Mouse (Mus musculus) midbrain, postnatal 0 days (tissue): ENCODE results near the gene 5730480H06Rik. TPM values are rescaled to one million over a fixed set of nuclear protein-coding genes. Genes with fewer than 3 reads are reported as not detected.

Source experiments
- ATAC-seq: fragments of 200-750 bp; cut with Nextera tagmentation; 2 replicates; pipeline ENCODE4 v1.8.0; 2017; ENCODE audit warnings: moderate number of reproducible peaks, mild to moderate bottlenecking, moderate TSS enrichment, moderate library complexity; ENCODE audit not compliant: low FRiP score
- DNase-seq: peaks from one replicate; pipeline ENCODE4 v3.0.0-alpha.2; 2015; ENCODE audit warnings: low spot score
- H3K27ac ChIP-seq: fragments of 300-500 bp; sonication (generic); 2 replicates; pipeline ENCODE4 v1.5.1; 2014; ENCODE audit warnings: low read depth, mild to moderate bottlenecking, low read length, mixed read lengths
- H3K27me3 ChIP-seq: fragments of 300-500 bp; sonication (generic); 2 replicates; pipeline ENCODE4 v1.6.1; 2014; ENCODE audit warnings: low read length, control low read depth, mixed read lengths; ENCODE audit not compliant: insufficient read depth
- H3K36me3 ChIP-seq: fragments of 300-500 bp; sonication (generic); 2 replicates; pipeline ENCODE4 v1.6.1; 2014; ENCODE audit warnings: low read length, control low read depth, mixed read lengths; ENCODE audit not compliant: insufficient read depth
- H3K4me1 ChIP-seq: fragments of 300-500 bp; sonication (generic); 2 replicates; pipeline ENCODE4 v1.6.1; 2014; ENCODE audit warnings: mild to moderate bottlenecking, control low read depth, antibody characterized with exemption, low read length, mixed read lengths; ENCODE audit not compliant: insufficient read depth
- H3K4me2 ChIP-seq: fragments of 300-500 bp; sonication (generic); 2 replicates; pipeline ENCODE4 v1.6.1; 2014; ENCODE audit warnings: low read depth, mild to moderate bottlenecking, low read length, mixed read lengths; ENCODE audit not compliant: poor library complexity, severe bottlenecking
- H3K4me3 ChIP-seq: fragments of 300-500 bp; sonication (generic); 2 replicates; pipeline ENCODE4 v1.5.1; 2014; ENCODE audit warnings: low read depth, mild to moderate bottlenecking, low read length, moderate library complexity
- H3K9ac ChIP-seq: fragments of 300-500 bp; sonication (generic); replicated peaks from 2 replicates; pipeline ENCODE4 v1.6.1; 2014; ENCODE audit warnings: mild to moderate bottlenecking, low read length, moderate library complexity, mixed read lengths; ENCODE audit not compliant: poor library complexity, severe bottlenecking
- H3K9me3 ChIP-seq: fragments of 300-500 bp; sonication (generic); 2 replicates; pipeline ENCODE4 v1.6.1; 2016; ENCODE audit warnings: low read length, control low read depth
- CTCF ChIP-seq: IDR thresholded peaks from 2 replicates; pipeline ENCODE4 v1.5.1; 2016; ENCODE audit warnings: antibody characterized with exemption, mild to moderate bottlenecking
- WGBS: fragments of 180-500 bp; shearing (Covaris S2); extraction: QIAGEN DNeasy Blood & Tissue Kit; methylation state at CpG from one replicate; pipeline ENCODE4 v1.1.7; 2014; 5-methylcytosine and 5-hydroxymethylcytosine counted together
- polyA plus RNA-seq: library from polyadenylated mRNA; unstranded; fragments of >200 nt; fragmentation: Nextera tagmentation; extraction: Ambion mirVana; gene quantifications from 2 replicates; pipeline ENCODE4 v1.2.1, GENCODE M21; 2015
- total RNA-seq: library from RNA; depleted of rRNA; stranded (reverse); fragments of >200 nt; gene quantifications from 2 replicates; pipeline ENCODE4 v1.2.3, GENCODE M21; 2014

5730480H06Rik gene
- total and polyA plus RNA-seq, 2 experiments from 2014 or later = 6.0 to 15.9 TPM

DNA sequence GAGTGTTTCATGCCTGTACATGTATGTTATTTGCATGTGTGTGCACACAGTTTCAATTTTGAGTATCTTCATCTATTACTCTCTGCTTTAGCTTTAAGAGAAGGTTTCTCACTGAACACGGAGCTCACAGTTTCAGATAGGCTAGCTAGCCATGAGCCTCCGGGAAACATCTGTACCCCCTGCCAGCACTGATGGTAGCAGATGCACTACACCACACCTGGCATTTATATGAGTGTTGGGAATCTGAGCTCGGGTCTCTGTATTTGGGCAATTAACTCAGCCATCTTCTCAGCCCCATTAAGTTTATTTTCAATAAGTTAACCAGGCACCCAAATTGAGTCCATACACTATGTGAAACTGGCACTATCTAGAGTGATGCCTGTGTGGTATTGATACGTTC is 83.7 kb downstream of the 5730480H06Rik start:
- Histone ChIP-seq H3K27me3 (no peaks in the 10 kb centered on the region), H3K4me2 (no peak overlapping the region), H3K9me3 (no peaks in the 10 kb centered on the region), H3K27ac (no peak overlapping the region), H3K9ac (no peak overlapping the region), H3K36me3 (no peaks in the 10 kb centered on the region), H3K4me1 (no peaks in the 10 kb centered on the region), H3K4me3 (no peak overlapping the region)
- DNase-seq (no peak), ATAC-seq (no peak)
- no peak for TF ChIP-seq CTCF
- 90% methylated on average over 4 of the region's 4 CpGs for WGBS

- WGBS = 96% methylated on average over 4 of the region's 4 CpGs
- H3K9ac ChIP-seq = no peak overlapping the region
- no peaks in the 10 kb centered on the region for H3K9me3 ChIP-seq
- ATAC-seq (no peak), DNase-seq (no peak)
- no peaks in the 10 kb centered on the region for H3K36me3 ChIP-seq
- no peaks in the 10 kb centered on the region for H3K27me3 ChIP-seq
- H3K4me3 ChIP-seq = no peak overlapping the region
- TF ChIP-seq CTCF = no peak
- H3K27ac ChIP-seq = no peak overlapping the region
- no peaks in the 10 kb centered on the region for H3K4me1 ChIP-seq
- no peak overlapping the region for H3K4me2 ChIP-seq
Measured at GRCm38 (mm10) chr5:48412261-48412660, 84.5 kb downstream of the 5730480H06Rik start.

DNA sequence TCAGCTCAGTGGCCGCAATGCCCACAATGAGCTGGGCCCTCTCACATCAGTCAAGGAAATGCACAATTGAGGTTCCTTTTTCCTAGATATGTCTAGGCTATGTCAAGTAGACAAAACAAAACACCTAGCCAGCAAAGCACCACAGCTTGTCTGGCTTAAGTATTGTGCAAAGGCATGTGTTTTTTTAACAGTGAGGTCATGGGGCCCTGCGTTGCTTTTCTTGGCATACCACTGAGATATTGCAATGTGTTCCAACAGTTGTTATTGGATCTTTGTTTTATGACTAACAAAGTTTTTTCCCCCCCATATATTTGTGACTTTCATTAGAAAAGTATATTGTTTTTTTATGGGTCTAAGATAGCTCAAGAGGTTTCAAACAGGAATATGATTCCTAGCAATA is 92.0 kb downstream of the 5730480H06Rik start:
- H3K9ac ChIP-seq = no peak overlapping the region
- DNase-seq (no peak), ATAC-seq (no peak)
- H3K4me1 ChIP-seq = no peaks in the 10 kb centered on the region
- H3K27me3 ChIP-seq = no peaks in the 10 kb centered on the region
- WGBS = 93% methylated on average over 2 of the region's 2 CpGs
- no peak overlapping the region for H3K27ac ChIP-seq
- H3K4me3 ChIP-seq = no peak overlapping the region
- TF ChIP-seq CTCF = no peak
- no peak overlapping the region for H3K4me2 ChIP-seq
- H3K9me3 ChIP-seq = no peaks in the 10 kb centered on the region
- no peaks in the 10 kb centered on the region for H3K36me3 ChIP-seq

DNA sequence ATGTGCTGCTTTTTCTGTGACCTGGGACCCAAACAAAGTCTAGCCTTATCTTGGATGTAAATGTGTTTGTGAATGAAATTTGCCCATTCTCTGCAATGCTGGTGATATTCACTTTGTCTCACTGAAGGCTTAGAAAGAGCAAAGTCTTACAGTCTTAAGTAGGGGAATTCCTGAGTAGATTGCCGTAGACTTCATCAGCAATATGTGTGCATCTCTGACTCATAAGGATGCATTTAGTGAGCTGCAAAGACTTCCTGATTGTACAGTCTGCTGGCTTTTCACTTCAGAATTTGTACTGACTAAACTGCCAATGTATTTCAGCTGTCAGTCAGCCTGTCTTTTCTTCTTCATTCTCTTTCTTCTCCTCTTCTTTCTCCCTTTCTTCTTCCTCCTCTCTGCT is 94.2 kb downstream of the 5730480H06Rik start:
- 86% methylated on average over 1 of the region's 1 CpGs for WGBS

DNA sequence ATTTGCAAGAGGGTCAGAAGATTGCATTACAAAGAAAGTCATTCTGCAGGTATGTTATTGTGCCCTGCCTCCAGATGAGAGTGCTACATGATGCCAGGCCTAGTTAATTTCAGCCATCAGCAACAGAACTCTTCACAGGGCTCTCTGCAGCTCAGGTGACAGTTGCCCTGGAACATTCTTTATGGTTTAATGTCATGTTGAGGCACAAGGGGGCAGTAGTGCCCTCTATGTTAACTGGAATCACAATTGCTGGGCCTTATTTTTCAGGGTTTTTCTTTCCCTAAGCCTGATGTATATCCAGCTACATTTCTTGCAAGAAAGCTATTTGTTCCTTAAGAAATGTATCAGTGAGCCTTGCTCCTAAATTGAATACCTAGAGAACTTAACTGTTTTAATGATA is 102.7 kb downstream of the 5730480H06Rik start:
- Histone ChIP-seq H3K4me1 (no peaks in the 10 kb centered on the region), H3K9ac (no peak overlapping the region), H3K36me3 (no peaks in the 10 kb centered on the region), H3K9me3 (no peaks in the 10 kb centered on the region), H3K27ac (no peak overlapping the region), H3K4me2 (no peak overlapping the region), H3K27me3 (no peaks in the 10 kb centered on the region), H3K4me3 (no peak overlapping the region)
- ATAC-seq (0 out of 2 replicates have a peak, but pooled peaks have one; percentile 31), DNase-seq (peak; percentile 81)
- peak; percentile 86 for TF ChIP-seq CTCF

More for the DNA sequence above, 94.2 kb downstream of the 5730480H06Rik start:
- no peaks in the 10 kb centered on the region for H3K9me3 ChIP-seq
- no peak overlapping the region for H3K9ac ChIP-seq
- DNase-seq = no peak
- H3K27ac ChIP-seq = no peak overlapping the region
- H3K27me3 ChIP-seq = no peaks in the 10 kb centered on the region
- no peak overlapping the region for H3K4me3 ChIP-seq
- H3K4me1 ChIP-seq = no peaks in the 10 kb centered on the region
- no peak overlapping the region for H3K4me2 ChIP-seq
- no peak for TF ChIP-seq CTCF
- ATAC-seq = no peak
- H3K36me3 ChIP-seq = no peaks in the 10 kb centered on the region

- Histone ChIP-seq H3K9me3 (no peaks in the 10 kb centered on the region), H3K4me2 (no peak overlapping the region), H3K27ac (no peak overlapping the region), H3K36me3 (no peaks in the 10 kb centered on the region), H3K9ac (no peak overlapping the region), H3K27me3 (no peaks in the 10 kb centered on the region), H3K4me3 (no peak overlapping the region), H3K4me1 (no peaks in the 10 kb centered on the region)
- 83% methylated on average over 1 of the region's 1 CpGs for WGBS
- TF ChIP-seq CTCF = no peak
- DNase-seq (peak; percentile 8), ATAC-seq (no peak)
Measured at GRCm38 (mm10) chr5:48448888-48449287, 121.1 kb downstream of the 5730480H06Rik start.
